Mouse (Mus musculus): Measurements from ENCODE around the gene Elp5. TPM values are rescaled to one million over a fixed set of nuclear protein-coding genes. Genes with fewer than 3 reads are reported as not detected.

The Elp5 gene
- total RNA-seq (2021), result 10 to 100 TPM; 33.0 to 45.2 TPM
- long read RNA-seq, experiment 1, partial matches to known transcripts, result 14 of 21 reads
- long read RNA-seq, experiment 1, other reads (novel, unspliced or antisense), result 2 of 21 reads
- long read RNA-seq, experiment 2, partial matches to known transcripts, result 24 of 35 reads
- long read RNA-seq, experiment 2, other reads (novel, unspliced or antisense), result 7 of 35 reads

DNA sequence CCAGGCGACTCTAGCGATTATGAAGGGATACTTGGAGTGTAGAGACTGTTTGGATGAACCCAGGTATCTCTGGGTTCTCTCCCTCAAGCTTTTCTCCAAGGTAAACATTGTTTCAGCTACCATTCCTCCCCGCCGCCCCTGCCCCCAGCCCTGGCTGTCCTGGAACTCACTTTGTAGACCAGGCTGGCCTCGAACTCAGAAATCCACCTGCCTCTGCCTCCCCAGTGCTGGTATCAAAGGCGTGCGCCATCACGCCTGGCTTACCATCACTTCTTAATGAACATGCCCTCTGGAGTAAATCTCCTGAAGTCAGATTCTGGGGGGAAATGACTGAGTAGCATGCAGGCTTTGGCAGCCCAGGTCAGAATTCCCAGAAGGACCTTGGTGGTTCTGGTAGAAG lies at the start of gene Elp5:
Elp5 (minus strand) TSS at position 293 of the 400 bp plus-strand sequence.
- peak within 1 kb of the TSS; percentile 92 for H3K4me3 ChIP-seq
- no peak for TF ChIP-seq CTCF (IDR thresholded peaks at IDR 0.05)
- DNase-seq, result no peak
- intact Hi-C loops (cut with DNase I), result no loop called here
- H3K27ac ChIP-seq, result peak within 1 kb of the TSS; percentile 99

DNA sequence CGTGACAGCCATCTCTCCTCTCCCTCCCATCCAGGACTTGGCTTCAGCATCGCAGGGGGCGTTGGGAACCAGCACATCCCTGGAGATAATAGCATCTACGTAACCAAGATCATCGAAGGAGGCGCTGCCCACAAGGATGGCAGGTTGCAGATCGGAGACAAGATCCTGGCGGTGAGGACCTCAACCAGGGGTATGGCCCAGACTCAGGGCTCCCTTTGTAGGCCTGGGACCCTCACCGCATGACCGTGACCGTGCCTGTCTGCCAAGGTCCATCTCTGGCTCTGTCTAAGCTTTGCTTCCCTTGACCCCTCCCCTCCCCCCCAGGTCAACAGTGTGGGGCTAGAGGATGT lies 49.0 kb upstream of the Elp5 start:
- Histone ChIP-seq H3K4me3 (no peak overlapping the region), H3K27ac (no peak overlapping the region)
- intact Hi-C loops (cut with DNase I), result no loop called here
- no peak for DNase-seq
- TF ChIP-seq CTCF (IDR thresholded peaks at IDR 0.05), result no peak

DNA sequence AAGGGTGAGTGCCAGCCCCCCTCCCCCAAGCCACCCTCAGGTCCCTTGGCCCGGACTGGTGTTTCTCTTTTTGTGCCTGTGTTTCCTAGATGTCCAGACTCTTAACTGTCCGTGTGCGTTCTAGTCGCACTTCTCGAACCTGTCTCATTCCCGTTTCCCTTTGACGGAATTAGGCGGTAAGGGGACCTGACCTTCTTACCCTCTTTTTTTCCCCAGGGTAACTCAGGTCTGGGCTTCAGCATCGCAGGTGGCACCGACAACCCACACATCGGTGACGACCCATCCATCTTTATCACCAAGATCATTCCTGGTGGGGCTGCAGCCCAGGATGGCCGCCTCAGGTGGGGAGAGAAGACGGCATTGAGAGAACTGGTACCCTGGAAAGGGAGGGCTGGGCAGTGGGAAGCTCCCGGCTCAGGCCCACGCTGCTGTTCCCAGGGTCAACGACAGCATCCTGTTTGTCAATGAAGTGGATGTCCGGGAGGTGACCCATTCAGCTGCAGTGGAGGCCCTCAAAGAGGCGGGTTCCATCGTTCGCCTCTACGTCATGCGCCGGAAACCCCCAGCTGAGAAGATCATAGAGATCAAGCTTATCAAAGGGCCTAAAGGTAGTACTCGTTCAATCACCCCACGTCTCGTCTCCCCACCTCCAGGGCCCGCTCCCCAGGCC lies 48.5 kb upstream of the Elp5 start:
- no peak for DNase-seq
- no peak overlapping the region for H3K4me3 ChIP-seq
- no peak for TF ChIP-seq CTCF (IDR thresholded peaks at IDR 0.05)
- no peak overlapping the region for H3K27ac ChIP-seq
- intact Hi-C loops (cut with DNase I), result no loop called here

DNA sequence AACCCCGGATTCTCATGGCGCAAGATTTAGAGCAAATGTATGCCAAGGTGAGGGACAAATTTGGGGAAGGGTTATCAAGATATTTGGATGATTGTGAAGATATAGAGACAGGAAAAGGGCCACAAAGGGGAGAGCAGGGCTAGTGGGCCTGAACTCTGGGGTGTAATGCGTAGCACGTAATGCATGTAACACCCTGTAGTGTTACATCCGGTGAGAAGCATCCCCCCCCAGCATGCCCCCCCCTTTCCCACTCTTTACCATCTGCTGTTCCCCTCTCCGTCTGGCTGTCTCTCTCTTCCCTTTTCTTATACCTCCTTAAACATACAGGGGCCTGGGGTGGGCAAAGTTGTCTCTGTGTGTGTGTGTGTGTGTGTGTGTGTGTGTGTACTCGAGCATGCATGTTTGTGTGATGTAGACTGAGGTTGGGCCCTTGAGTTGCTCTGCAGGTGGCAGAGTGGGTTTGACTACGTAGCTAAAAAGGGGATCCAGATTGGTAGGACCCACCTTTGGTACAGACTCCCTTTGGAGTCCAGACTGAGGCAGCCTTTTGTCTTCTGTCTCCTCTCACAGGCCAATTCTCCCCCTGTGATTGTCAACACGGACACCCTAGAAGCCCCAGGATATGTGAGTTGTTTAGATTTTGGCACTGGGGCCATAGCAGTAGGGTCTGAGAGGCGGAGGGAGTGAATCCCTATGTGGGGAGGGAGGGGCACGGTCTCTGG lies 47.7 kb upstream of the Elp5 start:
- intact Hi-C loops (cut with DNase I), result no loop called here
- H3K27ac ChIP-seq, result peak overlapping the region; percentile 82
- DNase-seq, result no peak
- TF ChIP-seq CTCF (IDR thresholded peaks at IDR 0.05), result no peak
- peak overlapping the region; percentile 69 for H3K4me3 ChIP-seq

DNA sequence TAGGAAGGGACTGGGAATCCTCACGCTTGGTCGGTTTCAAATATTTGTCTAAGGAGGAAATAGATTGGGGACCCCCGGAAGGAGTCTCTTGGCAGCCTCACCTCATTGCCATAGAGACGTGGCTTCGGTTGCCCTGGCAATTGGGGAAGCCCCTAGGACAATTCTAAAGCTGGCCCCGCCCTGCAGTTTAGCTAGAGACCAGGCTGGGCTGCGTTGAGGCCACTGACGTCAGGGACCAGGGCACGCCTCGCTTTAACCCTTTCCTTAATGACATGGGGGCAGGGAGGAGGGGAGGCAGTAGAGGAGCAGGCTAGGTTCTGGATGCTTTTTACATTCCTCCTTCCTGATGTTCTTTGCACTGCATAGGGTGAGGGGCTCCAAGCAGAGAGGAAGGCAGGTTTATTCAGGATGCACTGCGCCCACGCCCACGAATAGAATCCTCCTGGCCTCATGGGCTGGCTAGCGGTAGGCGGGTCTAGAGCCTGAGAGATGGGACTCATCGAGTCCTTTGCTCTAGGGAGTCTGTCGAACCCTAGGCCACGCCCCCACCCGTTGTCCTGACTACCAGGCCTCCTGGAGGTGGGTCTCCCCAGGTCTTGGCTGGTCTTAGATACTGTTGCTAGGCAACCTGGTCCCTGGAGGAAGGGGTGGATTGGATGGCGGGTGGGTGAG lies 46.9 kb upstream of the Elp5 start:
- DNase-seq, result peak; percentile 89
- intact Hi-C loops (cut with DNase I), result no loop called here
- no peak for TF ChIP-seq CTCF (IDR thresholded peaks at IDR 0.05)
- peak overlapping the region; percentile 69 for H3K4me3 ChIP-seq
- peak overlapping the region; percentile 82 for H3K27ac ChIP-seq

DNA sequence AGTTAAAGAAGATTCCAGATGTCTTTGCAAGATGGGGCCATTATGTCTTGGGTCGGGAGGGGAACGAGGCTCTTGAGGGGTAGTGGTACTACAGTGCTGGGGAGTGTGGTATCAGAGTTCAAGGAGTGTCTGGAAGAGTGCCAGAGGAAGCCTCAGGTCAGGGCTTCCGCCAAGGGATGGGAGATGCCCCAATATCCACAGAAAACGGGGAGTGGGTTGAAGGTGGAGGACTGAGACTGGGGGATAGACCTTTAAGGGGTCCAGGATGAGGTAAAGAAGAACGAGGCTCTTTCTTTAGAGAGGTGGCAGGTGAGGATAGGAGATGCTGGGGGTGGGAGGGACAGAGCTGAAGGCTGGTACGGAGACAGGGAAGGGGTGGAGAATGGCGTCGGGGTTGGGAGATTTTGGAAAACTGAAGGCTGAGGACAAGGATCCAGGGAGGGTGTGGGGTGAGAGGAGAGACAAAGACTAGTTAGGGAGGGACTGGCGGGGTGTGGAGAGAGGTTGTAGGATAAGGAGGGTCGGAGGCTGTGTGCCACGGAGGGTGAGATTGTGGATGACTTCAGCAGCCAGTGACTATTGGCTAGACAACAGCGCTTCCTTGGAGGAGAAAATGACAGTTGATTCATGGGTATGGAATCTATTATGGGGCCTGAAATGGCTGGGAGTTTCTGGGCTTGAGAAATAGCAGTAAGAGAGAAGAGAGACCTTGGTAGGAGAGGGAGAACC lies 46.2 kb upstream of the Elp5 start:
- intact Hi-C loops (cut with DNase I), result no loop called here
- DNase-seq, result peak; percentile 51
- TF ChIP-seq CTCF (IDR thresholded peaks at IDR 0.05), result no peak
- peak overlapping the region; percentile 69 for H3K4me3 ChIP-seq
- peak overlapping the region; percentile 82 for H3K27ac ChIP-seq

DNA sequence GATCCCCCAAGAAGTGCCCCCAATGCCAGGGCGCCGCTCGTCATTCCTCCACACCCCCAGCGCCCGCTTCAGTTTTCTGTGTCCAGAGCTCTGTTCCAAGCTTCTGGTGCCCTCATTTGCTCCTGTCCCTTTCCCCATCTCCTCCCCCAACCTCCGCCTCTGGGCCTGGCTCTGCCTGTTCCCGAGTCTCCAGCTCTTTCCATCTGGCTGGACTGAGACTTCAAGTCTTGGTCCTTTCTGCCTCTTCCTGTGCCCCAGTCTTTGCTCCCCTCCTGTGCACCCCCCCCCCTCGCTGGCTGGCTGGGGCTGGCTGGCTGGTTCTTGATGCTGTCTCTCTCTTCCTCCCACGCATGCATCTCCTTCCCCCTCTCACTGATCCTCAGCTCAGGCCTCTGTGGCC lies 45.1 kb upstream of the Elp5 start:
- peak overlapping the region; percentile 82 for H3K27ac ChIP-seq
- no peak for TF ChIP-seq CTCF (IDR thresholded peaks at IDR 0.05)
- H3K4me3 ChIP-seq, result peak overlapping the region; percentile 69
- intact Hi-C loops (cut with DNase I), result no loop called here
- DNase-seq, result peak; percentile 62

DNA sequence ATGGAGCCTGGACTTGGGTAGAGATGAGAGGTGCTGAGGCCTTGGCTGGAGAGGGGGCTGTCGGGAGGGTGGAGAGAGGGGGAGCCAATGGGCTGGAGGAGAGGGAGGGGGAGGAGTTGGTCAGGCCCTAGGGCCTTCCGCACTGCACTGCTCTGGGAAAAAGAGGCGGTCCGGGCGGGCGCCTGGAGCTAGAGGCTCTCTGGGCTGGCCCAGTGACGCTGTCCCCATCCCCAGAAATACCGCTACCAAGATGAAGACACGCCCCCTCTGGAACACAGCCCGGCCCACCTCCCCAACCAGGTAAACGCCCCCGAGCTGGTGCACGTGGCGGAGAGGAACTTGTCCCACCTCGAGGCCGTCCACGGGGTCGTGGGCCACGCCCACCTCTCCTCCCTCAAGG lies 44.4 kb upstream of the Elp5 start:
- Histone ChIP-seq H3K27ac (peak overlapping the region; percentile 82), H3K4me3 (peak overlapping the region; percentile 69)
- TF ChIP-seq CTCF (IDR thresholded peaks at IDR 0.05), result no peak
- intact Hi-C loops (cut with DNase I), result no loop called here
- DNase-seq, result peak; percentile 80

DNA sequence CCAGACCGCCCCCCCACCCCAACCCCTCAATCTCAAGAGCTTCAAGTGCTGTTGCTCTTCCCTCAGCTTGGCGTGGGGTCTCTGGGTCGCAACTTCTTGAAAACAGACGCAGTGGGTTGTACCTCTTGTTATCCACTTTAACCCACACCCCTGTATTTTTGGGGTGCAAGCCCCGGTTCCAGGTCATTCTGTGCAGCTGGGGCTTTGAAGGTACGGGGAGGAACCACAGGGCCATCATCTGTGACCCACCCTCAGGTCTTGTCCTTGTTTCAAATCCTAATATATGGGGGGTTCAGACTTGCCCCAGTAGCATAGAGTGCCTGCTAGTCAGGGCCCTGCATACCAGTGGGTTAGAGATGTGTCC lies 41.8 kb upstream of the Elp5 start:
- no peak for TF ChIP-seq CTCF (IDR thresholded peaks at IDR 0.05)

DNA sequence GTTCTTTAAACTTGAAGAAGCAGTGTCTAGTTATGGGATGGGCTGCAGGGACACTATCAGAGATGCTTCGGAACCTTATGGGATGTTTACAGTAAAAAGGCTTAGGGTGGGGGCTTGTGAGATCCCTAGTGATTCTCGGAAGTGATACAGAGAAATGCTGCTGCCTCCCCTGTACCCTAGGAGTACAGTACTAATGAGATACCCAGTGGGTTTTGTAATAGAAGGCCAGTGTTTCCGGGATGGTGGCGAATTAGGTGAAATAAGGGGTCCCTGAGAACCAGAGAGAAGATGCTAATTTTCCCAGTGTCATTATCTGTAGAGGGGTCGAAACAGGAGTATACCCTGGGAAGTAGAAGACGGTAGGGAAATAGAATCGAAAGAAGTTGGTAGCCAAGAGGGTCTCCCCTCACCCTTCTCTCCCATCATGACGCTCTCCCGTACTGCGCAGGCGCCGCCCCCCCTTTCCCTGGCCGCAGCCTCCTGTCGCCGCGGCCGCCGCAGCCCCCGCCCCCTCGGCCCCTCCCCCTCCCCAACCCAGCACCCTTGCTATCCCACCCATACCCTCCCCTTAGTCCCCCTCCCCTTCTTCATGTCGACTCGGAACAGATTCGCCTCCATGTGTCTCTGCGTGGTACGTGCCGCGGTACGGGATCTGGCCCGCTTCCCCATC lies 41.3 kb upstream of the Elp5 start:
- intact Hi-C loops (cut with DNase I), result no loop called here
- no peak for TF ChIP-seq CTCF (IDR thresholded peaks at IDR 0.05)
- peak overlapping the region; percentile 62 for H3K4me3 ChIP-seq
- H3K27ac ChIP-seq, result peak overlapping the region; percentile 10; the same call in 1 of the 2 replicates
- peak; percentile 49 for DNase-seq

More for the DNA sequence above, 41.8 kb upstream of the Elp5 start:
- DNase-seq, result no peak
- H3K27ac ChIP-seq, result no peak overlapping the region; the same call in 1 of the 2 replicates
- intact Hi-C loops (cut with DNase I), result no loop called here
- H3K4me3 ChIP-seq, result peak overlapping the region; percentile 62

DNA sequence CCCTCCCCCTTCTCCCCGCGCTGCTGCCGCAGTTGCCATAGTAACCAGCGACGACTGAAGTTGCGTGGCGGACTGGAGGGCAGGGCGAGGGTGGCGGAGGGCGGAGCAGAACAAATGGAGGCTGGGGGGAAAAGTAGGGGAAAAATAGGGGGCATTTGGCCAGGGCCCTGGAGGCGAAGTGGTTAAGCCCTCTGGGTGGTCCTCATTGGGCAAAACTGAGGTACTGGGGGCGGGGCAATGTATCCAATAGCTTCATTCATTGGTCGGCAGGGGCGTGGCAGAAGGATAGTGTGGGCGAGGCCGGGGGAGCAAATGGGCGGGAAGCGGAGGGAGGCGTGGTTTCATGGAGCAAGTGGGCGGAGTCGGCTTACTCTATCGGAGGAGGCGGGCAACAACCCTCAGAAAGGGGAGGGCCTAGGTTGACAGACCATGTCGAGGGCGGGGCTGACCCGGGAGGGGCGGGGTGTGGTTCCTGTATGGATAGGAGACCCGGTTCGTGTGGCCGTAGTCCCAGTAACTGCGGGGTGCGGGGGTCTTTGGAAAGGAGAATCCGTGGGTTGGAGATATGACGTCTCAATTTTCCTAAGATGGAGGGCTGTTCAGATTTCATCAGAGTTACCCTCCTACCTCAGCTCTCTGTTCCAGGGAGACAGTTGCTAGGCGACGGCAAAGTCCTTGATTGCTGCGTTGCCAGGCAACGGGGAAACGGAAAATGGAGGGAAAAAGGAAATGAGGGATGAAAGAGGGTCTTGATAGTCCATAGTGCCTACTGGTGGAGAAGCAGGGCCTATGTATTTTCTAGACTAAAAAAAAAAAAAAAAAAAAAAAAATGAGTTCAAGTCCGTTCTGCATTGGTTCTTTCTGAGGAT lies 39.2 kb upstream of the Elp5 start:
- intact Hi-C loops (cut with DNase I), result no loop called here

More for the DNA sequence above, 39.2 kb upstream of the Elp5 start:
- DNase-seq, result peak; percentile 98
- Histone ChIP-seq H3K27ac (peak overlapping the region; percentile 86), H3K4me3 (peak overlapping the region; percentile 72)
- no peak for TF ChIP-seq CTCF (IDR thresholded peaks at IDR 0.05)

All from gastrocnemius, adult 2 months (tissue).